Mouse (Mus musculus): Measurements from ENCODE around the gene Nxf1.

DNA sequence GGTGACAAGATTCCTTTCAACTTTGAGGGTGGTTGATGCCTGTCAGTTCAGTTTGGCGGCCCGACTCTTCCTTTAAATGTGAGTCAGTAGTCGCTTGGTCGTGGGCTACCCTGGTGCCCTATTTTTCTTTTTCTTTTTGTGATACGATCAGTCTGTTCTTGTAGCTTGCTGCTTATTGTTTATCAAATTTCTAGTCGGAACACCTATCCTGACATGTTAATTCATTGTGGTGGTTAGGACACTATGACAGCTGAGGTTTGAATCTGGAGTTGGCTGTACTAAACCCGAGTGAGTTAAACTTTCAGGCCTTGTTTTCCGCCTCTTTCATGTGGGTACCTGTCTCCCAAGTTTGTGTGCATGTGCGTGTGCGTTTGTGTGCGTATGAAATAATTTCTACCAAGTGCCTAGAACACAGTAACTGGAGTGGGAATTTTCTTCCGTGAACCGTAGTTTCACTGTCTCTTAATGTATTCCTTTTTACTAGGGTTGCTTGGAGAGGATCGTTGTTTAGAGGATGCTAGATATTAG, 662 bp downstream of the Nxf1 start:
- TF ChIP-seq POLR2A (IDR thresholded peaks at IDR 0.05; ENCODE audit: control insufficient read depth in 1 of 2, insufficient read depth in 1 of 2, low read depth in 1 of 2, low read length in 2 of 2, poor library complexity in 1 of 2) (no peak), EP300 (IDR thresholded peaks at IDR 0.05; ENCODE audit: low read depth in 1 of 2, low read length in 2 of 2) (no peak), USF2 (IDR thresholded peaks at IDR 0.05; ENCODE audit: borderline replicate concordance in 1 of 2, insufficient read depth in 1 of 2, low read depth in 1 of 2, low read length in 2 of 2) (no peak), CTCF (IDR thresholded peaks at IDR 0.05 in 2 of 3, conservative IDR thresholded peaks at IDR 0.05 in 1 of 3; ENCODE audit: control insufficient read depth in 1 of 3, insufficient read depth in 1 of 3, low read depth in 2 of 3, low read length in 3 of 3, poor library complexity in 1 of 3, severe bottlenecking in 1 of 3) (no peak), POLR2AphosphoS5 (IDR thresholded peaks at IDR 0.05; ENCODE audit: borderline replicate concordance, low read depth, low read length) (no peak), NELFE (IDR thresholded peaks at IDR 0.05; ENCODE audit: low read depth, low read length) (no peak), MAX (IDR thresholded peaks at IDR 0.05; ENCODE audit: low read length) (0 out of 2 replicates have a peak, but pooled peaks have one; percentile 16), ZNF384 (IDR thresholded peaks at IDR 0.05; ENCODE audit: low read depth, low read length) (no peak), NRF1 (IDR thresholded peaks at IDR 0.05; ENCODE audit: insufficient read depth, low read depth, low read length, poor library complexity, severe bottlenecking) (no peak), GABPA (IDR thresholded peaks at IDR 0.05; ENCODE audit: low read depth, low read length) (no peak), GATA1 (IDR thresholded peaks at IDR 0.05; ENCODE audit: low read depth, low read length) (no peak), CHD1 (IDR thresholded peaks at IDR 0.05; ENCODE audit: low read depth, low read length) (peak; percentile 86; the same call in 1 of the 2 replicates), TCF12 (IDR thresholded peaks at IDR 0.05; ENCODE audit: low read depth, low read length) (no peak), USF1 (IDR thresholded peaks at IDR 0.05; ENCODE audit: low read depth, low read length) (no peak)

Measured in MEL (cell line).